8 mouse cellular contexts compared by ENCODE assay signal in the genomic region with DNA sequence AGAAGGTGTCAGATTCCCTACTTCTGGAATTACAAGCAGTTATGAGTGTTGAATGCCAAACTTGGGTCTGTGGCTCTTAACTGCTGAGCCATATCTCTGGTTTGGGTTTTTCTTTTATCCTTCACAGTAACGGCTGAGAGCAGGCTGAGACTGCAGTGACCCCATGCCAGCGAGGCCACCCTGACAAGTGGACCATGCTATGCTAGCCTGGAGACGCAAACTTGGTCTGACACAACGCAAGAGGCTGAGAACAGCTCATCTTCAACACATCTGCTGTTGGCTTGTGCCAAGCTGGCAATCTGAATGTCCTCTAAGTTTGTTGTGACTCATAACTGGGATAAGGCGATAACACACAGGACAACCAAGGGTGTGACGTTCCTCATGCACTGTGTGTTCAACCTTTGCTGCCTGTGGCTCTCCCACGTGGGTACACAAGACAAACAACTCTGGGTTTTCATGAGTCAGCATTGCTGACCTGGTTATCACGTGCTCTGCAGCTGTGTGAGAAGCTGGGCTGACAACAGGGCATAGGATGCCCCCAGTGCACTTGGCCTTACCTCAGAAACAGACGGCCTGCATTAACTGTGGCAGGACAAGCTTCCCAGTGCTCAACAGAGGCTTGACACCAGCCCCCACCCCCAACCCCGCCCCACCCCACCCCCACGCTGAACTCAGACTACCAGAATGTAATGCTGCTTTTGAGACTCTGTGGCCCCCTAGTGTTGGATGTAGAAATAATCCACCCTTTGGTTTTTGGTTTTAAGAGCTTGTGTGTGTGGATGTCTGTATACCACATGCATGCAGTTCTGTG. TPM values are rescaled to one million over a fixed set of nuclear protein-coding genes. Genes with fewer than 3 reads are reported as not detected.
DNase-seq lines count a peak whose midpoint lies in the region; ATAC-seq and TF ChIP-seq lines count a peak whose summit lies in the region.

No protein-coding gene starts in this region.

- H3K27me3 ChIP-seq in intestine, embryonic 15.5 days (replicated peaks), result no peaks in the 10 kb centered on the region
- no peaks in the 10 kb centered on the region for H3K27me3 ChIP-seq in liver, adult 2 months (ENCODE audit: control insufficient read depth, insufficient read depth, low read length)

- ATAC-seq in intestine, embryonic 15.5 days, result peak; percentile 90
- ATAC-seq in monocyte, adult 5-6 weeks (replicated peaks; ENCODE audit: insufficient number of reproducible peaks, low FRiP score, low TSS enrichment, poor library complexity, severe bottlenecking), result peak; percentile 57

- H3K9ac ChIP-seq in intestine, embryonic 15.5 days, result no peak overlapping the region
- H3K9ac ChIP-seq in liver, adult 2 months (ENCODE audit: low read depth, low read length), result peak overlapping the region; percentile 49

- TF ChIP-seq POLR2A in liver, adult 2 months (IDR thresholded peaks at IDR 0.05; ENCODE audit: extremely low read depth, insufficient read depth, low read length), result no peak

- intact Hi-C loops in gastrocnemius, postnatal 36 days (cut with DNase I), result loop anchor here (2.0 to 10.0 kb wide), 2 partner anchors 63 to 199 kb away; no protein-coding TSS in a partner anchor

- no peaks in the 10 kb centered on the region for H3K9me3 ChIP-seq in intestine, embryonic 15.5 days

- peak overlapping the region; percentile 36 for H3K4me2 ChIP-seq in intestine, embryonic 15.5 days (replicated peaks)

- no peak overlapping the region for H3K4me3 ChIP-seq in intestine, embryonic 15.5 days (replicated peaks)
- H3K4me3 ChIP-seq in liver, adult 2 months (ENCODE audit: insufficient read depth, low read depth, low read length), result no peak overlapping the region

- TF ChIP-seq CTCF in liver, adult 2 months (IDR thresholded peaks at IDR 0.05; ENCODE audit: low read depth, low read length), result no peak

- DNase-seq in urinary bladder, adult 18-20 months (ENCODE audit: low spot score in 2 of 2), result peak; percentile 53 to 74
- no peak for DNase-seq in urinary bladder, postnatal 10 days (ENCODE audit: low spot score)
- peak; percentile 83 for DNase-seq in embryo, embryonic 10.5 days (ENCODE audit: low spot score)
- peak; percentile 8 to 60 for DNase-seq in gastrocnemius, postnatal 36 days
- peak; percentile 100 for DNase-seq in liver, adult 2 months (ENCODE audit: extremely low read depth, low read depth, low spot score)
- peak; percentile 42 for DNase-seq in telencephalon, adult 2 months (ENCODE audit: low read depth, low spot score)

- 35% methylated on average over 11 of the region's 11 CpGs for WGBS in intestine, embryonic 15.5 days
- WGBS in liver, adult 2 months, result 7% methylated on average over 11 of the region's 11 CpGs

- peak overlapping the region; percentile 69 for H3K27ac ChIP-seq in intestine, embryonic 15.5 days
- H3K27ac ChIP-seq in liver, adult 2 months (replicated peaks; ENCODE audit: insufficient read depth, low read depth, low read length), result peak overlapping the region; percentile 92

- no peaks in the 10 kb centered on the region for H3K36me3 ChIP-seq in intestine, embryonic 15.5 days
- H3K36me3 ChIP-seq in liver, adult 2 months (ENCODE audit: control insufficient read depth, insufficient read depth, low read length), result no peaks in the 10 kb centered on the region

- H3K79me2 ChIP-seq in liver, adult 2 months (ENCODE audit: control insufficient read depth, insufficient read depth, low read length), result no peaks in the 10 kb centered on the region

- peaks cover 13% of the 10 kb centered on the region for H3K4me1 ChIP-seq in intestine, embryonic 15.5 days (replicated peaks)
- peaks cover 21% of the 10 kb centered on the region for H3K4me1 ChIP-seq in liver, adult 2 months (ENCODE audit: control insufficient read depth, insufficient read depth, low read length)

RNA-seq across cellular contexts. Expression of gene Atg14, which starts 36.9 kb away (rescaled TPM):
- total RNA-seq in gastrocnemius, postnatal 36 days (2021), result 1 to 10 TPM; 6.0 to 8.1 TPM
- 10.3 and 12.4 TPM in 2 replicates for polyA plus RNA-seq in intestine, embryonic 15.5 days (2015; fragmentation: Nextera tagmentation; extraction: Ambion mirVana)
- 13.0 and 13.5 TPM in 2 replicates for total RNA-seq in liver, adult 2 months (2014; rRNA removed)
- polyA plus RNA-seq in liver, adult 2 months (2012; rRNA removed), result 7.4 and 8.9 TPM in 2 replicates
- total RNA-seq in monocyte, adult 5-6 weeks (2017), result 9.4 to 17.0 TPM (median 10.1 TPM) in 3 replicates
